Mouse (Mus musculus): ENCODE measurements at regions not wholly inside any gene's neighbourhood (a gene's known extent, or its start where the extent isn't known, plus 50 kb on each side); places are given as distances from the start of the nearest gene placed in this dataset.

DNA sequence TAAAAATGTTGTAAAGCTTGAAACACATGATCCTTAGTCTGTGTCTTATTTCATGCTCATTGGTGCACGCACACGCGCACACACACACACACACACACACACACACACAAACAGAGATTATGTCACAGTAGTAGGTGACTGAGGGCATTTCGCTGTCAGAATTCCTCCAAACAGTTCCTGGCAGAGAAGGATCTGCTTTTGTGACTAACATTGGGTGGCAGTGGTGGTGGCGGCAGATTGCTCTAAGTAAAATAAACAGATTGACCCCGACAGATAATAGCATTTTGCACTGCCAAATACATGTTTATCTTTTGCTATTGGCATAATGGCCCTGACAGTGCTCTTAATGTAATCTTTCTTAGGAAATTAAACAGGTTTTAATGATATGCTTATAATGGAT, 446.6 kb upstream of the Adgrl2 start:
- no peak for DNase-seq (ENCODE audit: extremely low read depth, low read depth, low spot score)

DNA sequence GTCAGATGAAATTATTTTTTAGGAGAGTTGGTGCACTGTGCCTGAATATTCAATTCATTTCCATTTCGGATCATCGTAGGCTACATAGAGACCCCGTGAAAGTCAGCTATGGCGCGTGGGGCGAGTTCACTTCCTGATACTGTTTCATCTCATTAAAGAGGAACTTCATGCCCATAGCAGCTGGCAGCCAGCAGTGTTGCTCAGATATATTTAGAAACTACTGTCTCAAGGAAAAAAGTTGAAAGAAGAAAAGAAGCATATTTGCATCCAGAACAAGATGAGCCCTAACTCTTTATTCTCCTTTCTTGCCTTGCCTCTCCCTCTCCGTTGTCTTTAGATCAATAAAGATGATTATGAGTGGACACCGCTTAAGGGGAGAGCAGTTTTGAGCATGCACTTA, 446.1 kb upstream of the Adgrl2 start:
- DNase-seq (ENCODE audit: extremely low read depth, low read depth, low spot score): no peak

DNA sequence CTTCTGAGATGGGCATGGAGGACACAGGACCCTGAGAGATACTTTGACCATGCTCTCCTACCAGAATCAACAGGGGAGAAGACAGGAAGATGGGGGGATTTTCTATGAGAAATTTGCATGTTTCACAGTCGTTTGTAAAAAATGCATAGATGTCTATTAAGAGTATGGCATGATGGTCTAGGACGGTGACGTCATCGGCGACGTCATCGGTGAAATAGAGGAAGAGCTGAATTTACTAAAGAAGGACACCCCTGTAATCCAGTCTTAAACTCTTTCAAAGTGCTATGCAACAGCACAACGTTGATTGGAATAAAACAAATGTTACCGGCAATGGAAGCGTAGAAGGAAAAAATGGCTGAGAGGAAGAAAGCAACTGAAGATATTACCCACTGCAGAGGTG, 441.4 kb upstream of the Adgrl2 start:
- DNase-seq (ENCODE audit: extremely low read depth, low read depth, low spot score): no peak

DNA sequence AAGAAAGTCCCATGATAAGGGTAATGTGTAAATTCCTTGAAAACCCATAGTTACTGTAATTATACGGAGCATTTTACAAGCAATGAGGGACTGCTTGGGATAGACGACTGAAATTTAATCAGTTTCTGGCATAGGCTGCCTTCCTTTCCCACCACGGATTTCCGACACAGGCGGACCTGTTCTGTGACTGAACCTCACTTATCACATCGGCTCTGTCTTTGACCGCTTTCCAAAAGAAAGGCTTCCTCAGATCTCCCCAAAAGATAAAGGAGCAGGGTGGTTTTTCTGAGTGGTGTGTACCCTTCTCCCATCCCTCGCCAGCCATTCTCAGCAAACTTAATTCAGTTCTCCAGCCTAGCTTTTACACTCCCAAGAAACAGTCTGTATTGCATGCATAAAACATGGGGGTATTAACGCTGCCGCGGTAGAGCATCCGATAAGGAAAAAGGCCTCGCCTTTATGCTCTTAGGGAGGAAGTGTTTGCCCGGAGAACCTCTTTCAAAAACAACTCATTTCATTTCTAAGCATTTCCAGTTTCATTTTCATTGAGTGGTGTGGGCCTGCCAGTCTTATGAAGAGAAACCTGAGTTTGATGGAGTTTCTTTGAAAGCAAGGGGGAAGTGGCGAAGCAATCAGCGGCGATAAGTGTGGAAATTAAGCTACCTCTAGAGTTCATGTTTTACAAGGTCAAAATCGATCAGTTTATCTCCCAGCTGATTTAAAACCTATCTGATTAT, 435.8 kb upstream of the Adgrl2 start:
- no peak for DNase-seq (ENCODE audit: extremely low read depth, low read depth, low spot score)

GRCm38 (mm10) chr3:149424306-149424705, 434.0 kb upstream of the Adgrl2 start:
- no peak for DNase-seq (ENCODE audit: extremely low read depth, low read depth, low spot score)

GRCm38 (mm10) chr3:149423491-149423890, 433.1 kb upstream of the Adgrl2 start:
- no peak for DNase-seq (ENCODE audit: extremely low read depth, low read depth, low spot score)

DNA sequence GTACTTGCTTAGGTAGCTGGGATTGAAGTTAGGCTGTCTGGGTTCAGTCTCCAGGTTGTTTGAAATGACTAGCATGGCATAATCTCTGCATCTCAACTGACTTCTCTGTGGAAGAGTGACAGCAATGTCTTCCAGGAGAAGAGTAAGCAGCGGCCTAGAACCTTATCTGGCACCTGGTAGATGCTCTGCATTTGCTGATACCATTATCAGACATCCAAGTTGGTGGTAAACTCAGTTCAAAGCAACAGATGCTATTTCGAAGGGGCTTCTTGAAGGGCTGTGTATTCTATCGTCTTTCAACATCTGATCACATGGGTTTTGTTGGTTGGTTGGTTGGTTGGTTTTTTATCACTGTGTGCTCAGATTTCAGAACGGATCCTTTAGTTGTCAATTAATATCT, 424.7 kb upstream of the Adgrl2 start:
- DNase-seq (ENCODE audit: extremely low read depth, low read depth, low spot score): no peak

- no peak for DNase-seq (ENCODE audit: extremely low read depth, low read depth, low spot score)
Measured at GRCm38 (mm10) chr3:149413114-149413513, 422.8 kb upstream of the Adgrl2 start.

- no peak for DNase-seq (ENCODE audit: extremely low read depth, low read depth, low spot score)
Measured at GRCm38 (mm10) chr3:149410518-149410917, 420.2 kb upstream of the Adgrl2 start.

DNA sequence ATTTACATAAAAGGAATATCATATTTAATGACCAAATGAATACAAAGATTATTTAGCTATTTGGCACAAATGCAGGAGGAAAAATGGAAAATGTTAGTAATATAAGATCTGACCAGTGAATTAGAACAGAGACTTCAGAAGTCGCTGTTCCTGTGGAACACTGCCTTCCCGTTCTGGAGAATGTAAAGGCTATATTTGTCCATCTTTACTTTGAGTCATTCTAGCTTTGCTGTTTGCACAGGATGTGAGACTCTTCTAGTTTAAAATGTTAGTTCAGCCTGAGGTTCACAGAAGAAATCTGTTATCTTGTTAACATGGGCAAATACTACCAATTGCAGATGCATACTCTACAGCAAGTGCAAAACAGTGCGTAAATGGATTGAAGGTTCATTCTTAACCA, 418.5 kb upstream of the Adgrl2 start:
- DNase-seq (ENCODE audit: extremely low read depth, low read depth, low spot score): no peak

DNA sequence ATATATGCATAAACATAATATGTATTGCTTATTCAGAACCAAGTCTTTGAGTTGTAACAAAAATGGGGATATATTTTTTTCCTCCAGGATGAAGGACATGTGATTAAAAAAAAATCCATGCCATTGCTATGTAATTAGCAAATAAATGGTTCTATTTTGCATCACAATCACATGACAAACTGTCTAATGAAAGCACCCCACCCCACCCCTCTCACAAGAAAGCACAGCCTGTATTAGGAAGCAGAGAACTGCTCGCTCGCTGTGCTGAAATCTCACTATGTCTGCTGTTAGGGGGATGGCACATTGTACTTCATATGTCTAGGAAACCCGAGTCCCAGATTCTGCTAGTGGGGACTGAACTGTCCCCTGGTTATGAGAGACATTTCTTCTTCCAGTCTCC, 415.5 kb upstream of the Adgrl2 start:
- no peak for DNase-seq (ENCODE audit: extremely low read depth, low read depth, low spot score)

GRCm38 (mm10) chr3:149404691-149405090, 414.3 kb upstream of the Adgrl2 start:
- no peak for DNase-seq (ENCODE audit: extremely low read depth, low read depth, low spot score)

- no peak for DNase-seq (ENCODE audit: extremely low read depth, low read depth, low spot score)
Measured at GRCm38 (mm10) chr3:149402496-149402895, 412.1 kb upstream of the Adgrl2 start.

DNA sequence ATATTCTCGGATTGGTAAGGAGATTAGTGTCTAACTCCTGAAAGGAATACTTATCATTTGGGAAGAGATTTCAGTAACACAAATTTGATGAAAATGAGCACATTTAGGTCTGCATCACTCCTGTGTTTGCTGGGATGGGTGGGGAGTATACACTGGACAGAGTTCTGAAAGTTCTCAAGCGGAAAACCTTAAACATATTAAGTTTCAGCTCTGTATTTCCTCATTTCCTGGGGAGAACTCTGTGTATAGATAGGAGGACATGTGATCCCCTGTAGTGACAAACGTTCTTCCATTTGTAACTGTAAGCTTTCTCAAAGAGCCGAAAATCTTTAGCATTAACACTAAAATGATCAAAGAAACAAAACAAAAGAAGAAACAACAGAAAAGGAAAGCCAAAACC, 404.7 kb upstream of the Adgrl2 start:
- DNase-seq (ENCODE audit: extremely low read depth, low read depth, low spot score): no peak

DNA sequence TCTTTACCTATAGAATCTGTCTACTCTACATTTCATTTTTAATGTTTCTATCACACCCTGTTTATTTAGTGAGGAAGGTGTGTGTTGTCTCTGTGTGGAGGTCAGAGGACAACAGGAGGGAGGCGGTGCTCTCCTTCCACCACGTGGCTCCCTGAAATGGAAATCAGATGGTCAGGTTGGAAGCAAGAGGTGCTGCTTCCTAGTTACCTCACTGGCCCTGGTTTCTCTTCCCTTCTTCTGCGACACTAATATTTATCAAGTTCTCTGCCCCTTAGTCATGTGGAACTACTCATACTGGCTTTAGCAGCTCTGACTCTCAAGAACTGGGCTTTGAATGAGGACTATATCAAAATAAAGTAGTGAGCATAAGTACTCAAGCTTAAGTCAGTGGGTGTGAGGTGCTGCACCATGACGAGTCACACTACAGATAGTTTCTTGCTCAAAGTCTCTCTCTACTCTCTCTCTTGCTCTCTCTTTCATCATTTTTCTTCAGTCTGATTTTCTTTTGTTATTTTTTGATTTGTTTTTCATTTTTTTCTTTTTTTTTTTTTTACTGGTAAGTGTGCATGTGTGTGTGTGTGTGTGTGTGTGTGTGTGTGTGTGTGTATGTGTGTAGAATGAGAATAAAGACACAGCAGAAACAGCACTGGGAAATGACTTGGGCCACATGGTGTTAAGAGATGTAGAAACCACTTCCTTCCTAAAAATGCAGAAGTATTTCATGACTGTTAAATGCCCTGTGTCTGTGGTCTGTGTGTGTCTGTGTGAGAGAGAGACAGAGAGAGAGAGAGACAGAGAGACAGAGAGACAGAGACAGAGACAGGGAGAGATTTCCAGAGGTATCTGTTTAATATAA, 403.2 kb upstream of the Adgrl2 start:
- no peak for DNase-seq (ENCODE audit: extremely low read depth, low read depth, low spot score)

DNA sequence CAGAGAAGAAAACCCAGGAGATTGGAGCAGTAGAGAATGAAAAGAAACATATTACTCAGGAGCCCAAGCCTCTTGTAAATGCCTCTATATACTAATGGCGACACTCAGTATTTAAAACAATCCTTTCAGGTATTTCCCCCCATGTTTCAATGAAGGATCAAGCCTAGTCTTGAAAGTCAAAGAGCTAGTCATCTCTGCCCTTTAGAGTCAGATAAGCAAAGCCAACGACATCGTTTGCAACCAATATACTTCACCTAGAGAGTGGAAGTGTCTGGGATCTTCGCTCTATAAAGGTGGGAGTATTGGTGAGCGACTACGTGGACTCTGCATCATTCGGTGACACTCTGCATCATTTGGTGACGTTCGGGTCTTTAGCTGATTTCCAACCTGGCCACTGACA, 401.8 kb upstream of the Adgrl2 start:
- no peak for DNase-seq (ENCODE audit: extremely low read depth, low read depth, low spot score)

DNA sequence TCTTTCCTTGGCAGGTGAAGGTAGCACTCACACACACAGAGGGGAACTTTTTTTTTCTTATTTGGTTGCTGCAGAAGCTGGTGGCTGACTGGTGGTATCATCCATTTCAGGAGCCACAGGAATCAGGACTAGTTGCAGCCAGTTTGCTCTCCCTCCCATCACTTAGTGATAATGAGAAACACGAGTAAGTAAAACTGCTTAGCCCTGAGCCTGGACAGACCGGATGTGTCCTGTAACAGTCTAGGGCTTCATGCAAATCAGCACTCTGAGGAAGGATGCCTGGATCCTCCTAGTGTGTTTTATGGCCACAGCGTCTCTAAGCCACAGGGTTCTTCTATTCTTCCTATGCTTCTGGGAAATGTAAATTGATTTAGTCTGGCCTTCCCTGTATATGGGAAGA, 397.2 kb upstream of the Adgrl2 start:
- no peak for DNase-seq (ENCODE audit: extremely low read depth, low read depth, low spot score)

GRCm38 (mm10) chr3:149386027-149386426, 395.7 kb upstream of the Adgrl2 start:
- no peak for DNase-seq (ENCODE audit: extremely low read depth, low read depth, low spot score)

DNA sequence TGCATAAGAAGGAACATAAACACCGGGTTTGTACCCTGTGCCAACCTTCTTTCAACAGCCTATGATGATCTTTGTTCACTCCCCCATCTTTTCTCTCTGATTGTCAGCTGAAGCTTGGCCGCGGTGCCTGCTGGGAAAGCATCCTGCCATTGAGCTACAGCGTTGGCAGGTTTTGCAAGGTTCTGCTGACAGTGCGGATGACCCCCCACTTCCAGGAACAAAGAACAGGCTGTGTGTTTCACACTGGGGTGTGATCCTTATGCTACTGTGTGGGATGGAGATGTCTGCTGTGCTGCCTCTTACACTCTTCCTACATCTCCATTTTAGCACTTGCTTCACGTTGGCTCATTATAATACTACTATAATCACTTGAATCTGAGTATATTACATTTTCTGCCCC, 395.0 kb upstream of the Adgrl2 start:
- no peak for DNase-seq (ENCODE audit: extremely low read depth, low read depth, low spot score)

- peak; percentile 68 for DNase-seq (ENCODE audit: extremely low read depth, low read depth, low spot score)
Measured at GRCm38 (mm10) chr3:149381559-149382245, 391.3 kb upstream of the Adgrl2 start.

- no peak for DNase-seq (ENCODE audit: extremely low read depth, low read depth, low spot score)
Measured at GRCm38 (mm10) chr3:149381051-149381450, 390.7 kb upstream of the Adgrl2 start.
